Mouse (Mus musculus): ENCODE results near the gene Cd46. TPM values are rescaled to one million over a fixed set of nuclear protein-coding genes. Genes with fewer than 3 reads are reported as not detected.

Gene Cd46
- total RNA-seq (2015) (1.6 and 1.9 TPM in 2 replicates), total RNA-seq (2017) (0.33 and 0.88 TPM in 2 replicates)

GRCm38 (mm10) chr1:195092220-195092720, at the start of gene Cd46:
Cd46 (minus strand) TSS chr1:195092249.
- peak; percentile 95 for ATAC-seq (replicated peaks; ENCODE audit: poor library complexity)

GRCm38 (mm10) chr1:195132070-195132469, 40.0 kb upstream of the Cd46 start:
- ATAC-seq (replicated peaks; ENCODE audit: poor library complexity): no peak

GRCm38 (mm10) chr1:195131675-195132015, 39.6 kb upstream of the Cd46 start:
- 0 out of 2 replicates have a peak, but pooled peaks have one; percentile 0 for ATAC-seq (replicated peaks; ENCODE audit: poor library complexity)

GRCm38 (mm10) chr1:195130953-195131674, 39.1 kb upstream of the Cd46 start, which contains the start of gene Cr1l:
Cr1l (minus strand) TSS chr1:195131586.
- ATAC-seq (replicated peaks; ENCODE audit: poor library complexity): peak; percentile 88

- ATAC-seq (replicated peaks; ENCODE audit: poor library complexity): peak; percentile 6; the same call in 1 of the 2 replicates
Measured at GRCm38 (mm10) chr1:195130479-195130878, 38.4 kb upstream of the Cd46 start.

GRCm38 (mm10) chr1:195129867-195130266, 37.8 kb upstream of the Cd46 start:
- ATAC-seq (replicated peaks; ENCODE audit: poor library complexity): no peak

- ATAC-seq (replicated peaks; ENCODE audit: poor library complexity): peak; percentile 42; the same call in 1 of the 2 replicates
Measured at GRCm38 (mm10) chr1:195114414-195114813, 22.4 kb upstream of the Cd46 start.

- peak; percentile 90 for ATAC-seq (replicated peaks; ENCODE audit: poor library complexity)
Measured at GRCm38 (mm10) chr1:195113621-195114020, 21.6 kb upstream of the Cd46 start.

GRCm38 (mm10) chr1:195100693-195101092, 8.6 kb upstream of the Cd46 start:
- ATAC-seq (replicated peaks; ENCODE audit: poor library complexity): no peak

GRCm38 (mm10) chr1:195098004-195098403, 6.0 kb upstream of the Cd46 start:
- ATAC-seq (replicated peaks; ENCODE audit: poor library complexity): no peak

- peak; percentile 77 for ATAC-seq (replicated peaks; ENCODE audit: poor library complexity)
Measured at GRCm38 (mm10) chr1:195091699-195092219, 290 bp downstream of the Cd46 start.

- ATAC-seq (replicated peaks; ENCODE audit: poor library complexity): no peak
Measured at GRCm38 (mm10) chr1:195082142-195082541, 9.9 kb downstream of the Cd46 start.

- ATAC-seq (replicated peaks; ENCODE audit: poor library complexity): peak; percentile 98
Measured at GRCm38 (mm10) chr1:195040437-195040836, 51.6 kb downstream of the Cd46 start.

GRCm38 (mm10) chr1:195038386-195038785, 53.7 kb downstream of the Cd46 start:
- no peak for ATAC-seq (replicated peaks; ENCODE audit: poor library complexity)

GRCm38 (mm10) chr1:195037985-195038384, 54.1 kb downstream of the Cd46 start:
- no peak for ATAC-seq (replicated peaks; ENCODE audit: poor library complexity)

GRCm38 (mm10) chr1:195037483-195037882, 54.6 kb downstream of the Cd46 start:
- ATAC-seq (replicated peaks; ENCODE audit: poor library complexity): no peak

- ATAC-seq (replicated peaks; ENCODE audit: poor library complexity): no peak
Measured at GRCm38 (mm10) chr1:195033941-195034340, 58.1 kb downstream of the Cd46 start.

GRCm38 (mm10) chr1:195032738-195033137, 59.3 kb downstream of the Cd46 start:
- ATAC-seq (replicated peaks; ENCODE audit: poor library complexity): peak; percentile 59

GRCm38 (mm10) chr1:195031786-195032185, 60.3 kb downstream of the Cd46 start:
- no peak for ATAC-seq (replicated peaks; ENCODE audit: poor library complexity)

GRCm38 (mm10) chr1:195027507-195027906, 64.5 kb downstream of the Cd46 start:
- ATAC-seq (replicated peaks; ENCODE audit: poor library complexity): no peak

GRCm38 (mm10) chr1:195023848-195024247, 68.2 kb downstream of the Cd46 start:
- ATAC-seq (replicated peaks; ENCODE audit: poor library complexity): peak; percentile 40

GRCm38 (mm10) chr1:195021831-195022230, 70.2 kb downstream of the Cd46 start:
- ATAC-seq (replicated peaks; ENCODE audit: poor library complexity): no peak
